Mouse (Mus musculus) neural tube, embryonic 12.5 days (tissue): ENCODE results near the gene Vmn1r44. TPM values are rescaled to one million over a fixed set of nuclear protein-coding genes. Genes with fewer than 3 reads are reported as not detected.
"Not testable (repeated sequence)": the region's sequence is repeated elsewhere in the genome, so short reads cannot be mapped to it uniquely, and the experiment has no call there.

Source experiments
- ATAC-seq: fragments of 200-750 bp; cut with Nextera tagmentation; 2 replicates; pipeline ENCODE4 v1.8.0; 2017; ENCODE audit warnings: low read depth, mild to moderate bottlenecking, moderate TSS enrichment, moderate library complexity; ENCODE audit not compliant: low FRiP score
- H3K27ac ChIP-seq: fragments of 300-500 bp; sonication (generic); 2 replicates; pipeline ENCODE4 v1.5.1; 2016
- H3K27me3 ChIP-seq: fragments of 300-500 bp; sonication (generic); replicated peaks from 2 replicates; pipeline ENCODE4 v1.6.1; 2016; ENCODE audit warnings: mild to moderate bottlenecking
- H3K36me3 ChIP-seq: fragments of 300-500 bp; sonication (generic); 2 replicates; pipeline ENCODE4 v1.6.1; 2016; ENCODE audit warnings: mild to moderate bottlenecking
- H3K4me1 ChIP-seq: fragments of 300-500 bp; sonication (generic); 2 replicates; pipeline ENCODE4 v1.6.1; 2016
- H3K4me2 ChIP-seq: fragments of 300-500 bp; sonication (generic); replicated peaks from 2 replicates; pipeline ENCODE4 v1.6.1; 2016; ENCODE audit warnings: mild to moderate bottlenecking
- H3K4me3 ChIP-seq: fragments of 300-500 bp; sonication (generic); 2 replicates; pipeline ENCODE4 v1.5.1; 2016
- H3K9ac ChIP-seq: fragments of 300-500 bp; sonication (generic); 2 replicates; pipeline ENCODE4 v1.6.1; 2016; ENCODE audit warnings: mild to moderate bottlenecking
- H3K9me3 ChIP-seq: fragments of 300-500 bp; sonication (generic); 2 replicates; pipeline ENCODE4 v1.6.1; 2016; ENCODE audit warnings: mild to moderate bottlenecking
- WGBS: fragments of 180-500 bp; shearing (Covaris S2); methylation state at CpG from one replicate; pipeline ENCODE4 v1.1.7; 2016; 5-methylcytosine and 5-hydroxymethylcytosine counted together
- polyA plus RNA-seq: library from polyadenylated mRNA; unstranded; fragments of >200 nt; fragmentation: Nextera tagmentation; extraction: Ambion mirVana; gene quantifications from 2 replicates; pipeline ENCODE4 v1.2.1, GENCODE M21; 2016

The Vmn1r44 gene
- polyA plus RNA-seq: not detected in 2 replicates

GRCm38 (mm10) chr6:89883360-89883759, at the start of gene Vmn1r44:
Gene Vmn1r44 (plus strand): TSS chr6:89883660.
- Histone ChIP-seq H3K9ac (no peak within 1 kb of the TSS), H3K4me1 (no peaks in the 10 kb centered on the region), H3K36me3 (no peaks in the 10 kb centered on the region), H3K27me3 (no peaks in the 10 kb centered on the region), H3K27ac (no peak within 1 kb of the TSS), H3K9me3 (no peaks in the 10 kb centered on the region; the same call in 1 of the 2 replicates), H3K4me2 (no peak within 1 kb of the TSS), H3K4me3 (no peak within 1 kb of the TSS)
- ATAC-seq: no peak
- 91% methylated on average over 1 of the region's 1 CpGs for WGBS

- H3K4me2 ChIP-seq: no peak overlapping the region
- no peak for ATAC-seq
- peaks cover 28% of the 10 kb centered on the region for H3K9me3 ChIP-seq
- no peak overlapping the region for H3K27ac ChIP-seq
- WGBS: 80% methylated on average over 3 of the region's 3 CpGs
- H3K4me3 ChIP-seq: no peak overlapping the region
- H3K4me1 ChIP-seq: no peaks in the 10 kb centered on the region
- H3K9ac ChIP-seq: no peak overlapping the region
- no peaks in the 10 kb centered on the region for H3K36me3 ChIP-seq
- H3K27me3 ChIP-seq: no peaks in the 10 kb centered on the region
Observed at GRCm38 (mm10) chr6:89857552-89857951, 25.9 kb upstream of the Vmn1r44 start.

GRCm38 (mm10) chr6:89859839-89860238, 23.6 kb upstream of the Vmn1r44 start:
- Histone ChIP-seq H3K4me1 (no peaks in the 10 kb centered on the region), H3K9me3 (peaks cover 47% of the 10 kb centered on the region), H3K4me2 (no peak overlapping the region), H3K9ac (no peak overlapping the region), H3K27me3 (no peaks in the 10 kb centered on the region), H3K4me3 (no peak overlapping the region), H3K27ac (no peak overlapping the region), H3K36me3 (no peaks in the 10 kb centered on the region)
- ATAC-seq: no peak
- 85% methylated on average over 2 of the region's 2 CpGs for WGBS

- H3K9me3 ChIP-seq: peaks cover 42% of the 10 kb centered on the region
Observed at GRCm38 (mm10) chr6:89863792-89864191, 19.7 kb upstream of the Vmn1r44 start.

GRCm38 (mm10) chr6:89867276-89867675, 16.2 kb upstream of the Vmn1r44 start:
- ATAC-seq: no peak
- WGBS: 92% methylated on average over 2 of the region's 2 CpGs
- no peaks in the 10 kb centered on the region for H3K27me3 ChIP-seq
- H3K9ac ChIP-seq: no peak overlapping the region
- H3K4me1 ChIP-seq: no peaks in the 10 kb centered on the region
- H3K27ac ChIP-seq: no peak overlapping the region
- no peak overlapping the region for H3K4me3 ChIP-seq
- H3K36me3 ChIP-seq: no peaks in the 10 kb centered on the region
- no peak overlapping the region for H3K4me2 ChIP-seq
- peaks cover 25% of the 10 kb centered on the region for H3K9me3 ChIP-seq

More at GRCm38 (mm10) chr6:89863792-89864191, 19.7 kb upstream of the Vmn1r44 start:
- H3K9ac ChIP-seq: no peak overlapping the region
- no peak overlapping the region for H3K4me3 ChIP-seq
- no peak for ATAC-seq
- H3K4me2 ChIP-seq: no peak overlapping the region
- H3K27ac ChIP-seq: no peak overlapping the region
- 73% methylated on average over 4 of the region's 4 CpGs for WGBS
- H3K27me3 ChIP-seq: no peaks in the 10 kb centered on the region
- no peaks in the 10 kb centered on the region for H3K36me3 ChIP-seq
- no peaks in the 10 kb centered on the region for H3K4me1 ChIP-seq

GRCm38 (mm10) chr6:89867976-89868375, 15.5 kb upstream of the Vmn1r44 start:
- Histone ChIP-seq H3K27ac (no peak overlapping the region), H3K27me3 (no peaks in the 10 kb centered on the region), H3K4me2 (no peak overlapping the region), H3K9me3 (peaks cover 18% of the 10 kb centered on the region), H3K4me3 (no peak overlapping the region), H3K36me3 (no peaks in the 10 kb centered on the region), H3K9ac (no peak overlapping the region), H3K4me1 (no peaks in the 10 kb centered on the region)
- ATAC-seq: no peak
- WGBS: 90% methylated on average over 2 of the region's 2 CpGs

- H3K4me1 ChIP-seq, H3K9ac ChIP-seq, H3K4me3 ChIP-seq, H3K9me3 ChIP-seq, H3K4me2 ChIP-seq, H3K27me3 ChIP-seq, ATAC-seq, H3K36me3 ChIP-seq, H3K27ac ChIP-seq: not testable (repeated sequence)
- 85% methylated on average over 3 of the region's 3 CpGs for WGBS
Observed at GRCm38 (mm10) chr6:89876313-89876712, 7.1 kb upstream of the Vmn1r44 start, which contains the start of the genes Vmn1r42 and Vmn1r43. Gene Vmn1r42 (minus strand): TSS chr6:89876413. Gene Vmn1r43 (minus strand): TSS chr6:89876413.

- H3K9me3 ChIP-seq: no peaks in the 10 kb centered on the region; the same call in none of the 2 replicates
- no peak overlapping the region for H3K27ac ChIP-seq
- H3K4me1 ChIP-seq: no peaks in the 10 kb centered on the region
- WGBS: 83% methylated on average over 2 of the region's 2 CpGs
- H3K9ac ChIP-seq: no peak overlapping the region
- ATAC-seq: no peak
- H3K27me3 ChIP-seq: no peaks in the 10 kb centered on the region
- H3K4me3 ChIP-seq: no peak overlapping the region
- H3K36me3 ChIP-seq: no peaks in the 10 kb centered on the region
- no peak overlapping the region for H3K4me2 ChIP-seq
Observed at GRCm38 (mm10) chr6:89876963-89877362, 6.5 kb upstream of the Vmn1r44 start.

- no peak overlapping the region for H3K4me2 ChIP-seq
- no peak overlapping the region for H3K9ac ChIP-seq
- no peaks in the 10 kb centered on the region for H3K4me1 ChIP-seq
- H3K36me3 ChIP-seq: no peaks in the 10 kb centered on the region
- ATAC-seq: no peak
- no peaks in the 10 kb centered on the region for H3K27me3 ChIP-seq
- H3K4me3 ChIP-seq: no peak overlapping the region
- H3K27ac ChIP-seq: no peak overlapping the region
- no peaks in the 10 kb centered on the region; the same call in none of the 2 replicates for H3K9me3 ChIP-seq
Observed at GRCm38 (mm10) chr6:89880867-89881266, 2.6 kb upstream of the Vmn1r44 start.

- no peaks in the 10 kb centered on the region for H3K27me3 ChIP-seq
- H3K27ac ChIP-seq: no peak overlapping the region
- H3K9ac ChIP-seq: no peak overlapping the region
- no peak overlapping the region for H3K4me3 ChIP-seq
- H3K4me2 ChIP-seq: no peak overlapping the region
- no peak for ATAC-seq
- no peaks in the 10 kb centered on the region; the same call in 1 of the 2 replicates for H3K9me3 ChIP-seq
- H3K4me1 ChIP-seq: no peaks in the 10 kb centered on the region
- no peaks in the 10 kb centered on the region for H3K36me3 ChIP-seq
- WGBS: 66% methylated on average over 2 of the region's 2 CpGs
Observed at GRCm38 (mm10) chr6:89883812-89884211, 352 bp downstream of the Vmn1r44 start.

GRCm38 (mm10) chr6:89940498-89940897, 57.0 kb downstream of the Vmn1r44 start, which contains the start of gene Vmn1r45:
Gene Vmn1r45 (minus strand): TSS chr6:89940598.
- H3K36me3 ChIP-seq, H3K9ac ChIP-seq, H3K27me3 ChIP-seq, H3K9me3 ChIP-seq, ATAC-seq, H3K4me3 ChIP-seq, H3K27ac ChIP-seq, H3K4me1 ChIP-seq, H3K4me2 ChIP-seq: not testable (repeated sequence)
- 95% methylated on average over 2 of the region's 2 CpGs for WGBS

- H3K4me3 ChIP-seq: no peak overlapping the region
- no peaks in the 10 kb centered on the region for H3K27me3 ChIP-seq
- no peaks in the 10 kb centered on the region for H3K36me3 ChIP-seq
- 83% methylated on average over 2 of the region's 2 CpGs for WGBS
- H3K4me1 ChIP-seq: no peaks in the 10 kb centered on the region
- no peaks in the 10 kb centered on the region for H3K9me3 ChIP-seq
- no peak for ATAC-seq
- no peak overlapping the region for H3K4me2 ChIP-seq
- no peak overlapping the region for H3K27ac ChIP-seq
- H3K9ac ChIP-seq: no peak overlapping the region
Observed at GRCm38 (mm10) chr6:89940926-89941325, 57.5 kb downstream of the Vmn1r44 start.
